Mouse (Mus musculus): ENCODE data around the gene Apbb2. TPM values are rescaled to one million over a fixed set of nuclear protein-coding genes. Genes with fewer than 3 reads are reported as not detected.
A peak's percentile ranks its signal among the peaks of the same experiment; 100 is the strongest.

The Apbb2 gene
- total RNA-seq, 4 experiments from 2014 or later = 61.2 to 89.9 (median 81.5) TPM

GRCm38 (mm10) chr5:66470837-66471236 is 147.7 kb downstream of the Apbb2 start:
- no peak for DNase-seq

GRCm38 (mm10) chr5:66469685-66470084 is 148.9 kb downstream of the Apbb2 start:
- peak; percentile 49 for DNase-seq

- no peak for DNase-seq
These were observed 150.1 kb downstream of the Apbb2 start for GRCm38 (mm10) chr5:66468331-66469001.

- no peak for DNase-seq
These were observed 155.9 kb downstream of the Apbb2 start for GRCm38 (mm10) chr5:66462665-66463064.

GRCm38 (mm10) chr5:66458851-66459250 is 159.7 kb downstream of the Apbb2 start:
- no peak for DNase-seq

GRCm38 (mm10) chr5:66455271-66455670 is 163.3 kb downstream of the Apbb2 start:
- DNase-seq = peak; percentile 24

GRCm38 (mm10) chr5:66454826-66455225 is 163.8 kb downstream of the Apbb2 start:
- DNase-seq = no peak

- no peak for DNase-seq
These were observed 165.5 kb downstream of the Apbb2 start for GRCm38 (mm10) chr5:66453106-66453505.

- DNase-seq = no peak
These were observed 167.0 kb downstream of the Apbb2 start for GRCm38 (mm10) chr5:66451561-66451960.

GRCm38 (mm10) chr5:66445497-66445896 is 173.1 kb downstream of the Apbb2 start:
- no peak for DNase-seq

- no peak for DNase-seq
These were observed 176.3 kb downstream of the Apbb2 start for GRCm38 (mm10) chr5:66442260-66442659.

GRCm38 (mm10) chr5:66436791-66437246 is 181.8 kb downstream of the Apbb2 start:
- no peak for DNase-seq

- DNase-seq = no peak
These were observed 183.4 kb downstream of the Apbb2 start for GRCm38 (mm10) chr5:66435158-66435557.

GRCm38 (mm10) chr5:66429076-66429475 is 189.5 kb downstream of the Apbb2 start:
- no peak for DNase-seq

GRCm38 (mm10) chr5:66428071-66428470 is 190.5 kb downstream of the Apbb2 start:
- DNase-seq = no peak

GRCm38 (mm10) chr5:66423909-66424308 is 194.7 kb downstream of the Apbb2 start:
- DNase-seq = no peak

GRCm38 (mm10) chr5:66423466-66423865 is 195.1 kb downstream of the Apbb2 start:
- DNase-seq = peak; percentile 18

GRCm38 (mm10) chr5:66421954-66422353 is 196.6 kb downstream of the Apbb2 start:
- DNase-seq = no peak

GRCm38 (mm10) chr5:66421230-66421629 is 197.4 kb downstream of the Apbb2 start:
- DNase-seq = no peak

GRCm38 (mm10) chr5:66420011-66420410 is 198.6 kb downstream of the Apbb2 start:
- no peak for DNase-seq

- DNase-seq = no peak
These were observed 201.3 kb downstream of the Apbb2 start for GRCm38 (mm10) chr5:66417289-66417688.

GRCm38 (mm10) chr5:66415700-66416543 is 202.7 kb downstream of the Apbb2 start:
- no peak for DNase-seq

- DNase-seq = no peak
These were observed 203.4 kb downstream of the Apbb2 start for GRCm38 (mm10) chr5:66415033-66415697.
